Mouse (Mus musculus) limb, embryonic 15.5 days (tissue): Measurements from ENCODE around the gene Lrrc49. TPM values are rescaled to one million over a fixed set of nuclear protein-coding genes. Genes with fewer than 3 reads are reported as not detected.

Source experiments
- ATAC-seq: fragments of 200-750 bp; cut with Nextera tagmentation; 2 replicates; pipeline ENCODE4 v1.8.0; 2017; ENCODE audit warnings: low read depth, moderate TSS enrichment; ENCODE audit not compliant: insufficient number of reproducible peaks, low FRiP score, low TSS enrichment
- H3K27ac ChIP-seq: fragments of 300-500 bp; sonication (generic); 2 replicates; pipeline ENCODE4 v1.5.1; 2015; ENCODE audit warnings: moderate library complexity, mild to moderate bottlenecking, inconsistent platforms
- H3K27me3 ChIP-seq: fragments of 300-500 bp; sonication (generic); 2 replicates; pipeline ENCODE4 v1.6.1; 2015; ENCODE audit warnings: inconsistent platforms
- H3K36me3 ChIP-seq: fragments of 300-500 bp; sonication (generic); 2 replicates; pipeline ENCODE4 v1.6.1; 2015; ENCODE audit warnings: inconsistent platforms
- H3K4me1 ChIP-seq: fragments of 300-500 bp; sonication (generic); 2 replicates; pipeline ENCODE4 v1.6.1; 2015; ENCODE audit warnings: inconsistent platforms
- H3K4me2 ChIP-seq: fragments of 300-500 bp; sonication (generic); 2 replicates; pipeline ENCODE4 v1.6.1; 2015; ENCODE audit warnings: mild to moderate bottlenecking, inconsistent platforms
- H3K4me3 ChIP-seq: fragments of 300-500 bp; sonication (generic); 2 replicates; pipeline ENCODE4 v1.5.1; 2015; ENCODE audit warnings: mild to moderate bottlenecking, inconsistent platforms
- H3K9ac ChIP-seq: fragments of 300-500 bp; sonication (generic); 2 replicates; pipeline ENCODE4 v1.6.1; 2015; ENCODE audit warnings: inconsistent platforms
- H3K9me3 ChIP-seq: fragments of 300-500 bp; sonication (generic); 2 replicates; pipeline ENCODE4 v1.6.1; 2016; ENCODE audit warnings: inconsistent platforms
- WGBS: fragments of 180-500 bp; shearing (Covaris S2); methylation state at CpG from one replicate; pipeline ENCODE4 v1.1.7; 2015; 5-methylcytosine and 5-hydroxymethylcytosine counted together
- polyA plus RNA-seq: library from polyadenylated mRNA; unstranded; fragments of >200 nt; fragmentation: Nextera tagmentation; extraction: Ambion mirVana; gene quantifications from 2 replicates; pipeline ENCODE4 v1.2.1, GENCODE M21; 2015

Gene Lrrc49
- polyA plus RNA-seq, 1 experiment from 2014 or later = 15.1 TPM

DNA sequence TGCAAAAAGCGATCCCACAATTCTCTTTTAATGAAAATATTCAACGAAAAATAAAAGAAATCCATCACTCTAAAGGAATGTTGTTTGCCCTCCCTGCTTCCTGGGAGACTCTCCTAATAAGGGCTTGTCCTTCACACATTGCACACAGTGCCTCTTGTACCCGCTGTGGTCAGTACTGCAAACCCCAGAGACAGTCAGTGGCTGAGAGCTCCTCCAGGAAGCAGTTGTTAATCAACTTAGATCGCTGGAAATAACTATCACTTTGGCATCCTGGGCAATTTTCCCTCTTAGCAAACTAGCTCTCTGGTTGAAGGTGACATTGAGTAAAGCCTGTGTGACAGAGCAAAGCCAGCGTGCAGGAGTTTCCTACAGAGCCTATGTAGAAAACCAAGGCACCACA lies 160.9 kb downstream of the Lrrc49 start:
- no peaks in the 10 kb centered on the region for H3K36me3 ChIP-seq
- peaks cover 17% of the 10 kb centered on the region for H3K4me1 ChIP-seq
- no peak overlapping the region for H3K4me2 ChIP-seq
- no peak overlapping the region for H3K4me3 ChIP-seq
- no peak for ATAC-seq
- no peaks in the 10 kb centered on the region for H3K9me3 ChIP-seq
- H3K27me3 ChIP-seq = peaks cover 11% of the 10 kb centered on the region
- 61% methylated on average over 5 of the region's 5 CpGs for WGBS
- no peak overlapping the region for H3K9ac ChIP-seq
- H3K27ac ChIP-seq = no peak overlapping the region

GRCm38 (mm10) chr9:60526195-60526594 lies 161.8 kb downstream of the Lrrc49 start:
- Histone ChIP-seq H3K9me3 (no peaks in the 10 kb centered on the region), H3K36me3 (no peaks in the 10 kb centered on the region), H3K4me3 (no peak overlapping the region), H3K27ac (no peak overlapping the region), H3K27me3 (peaks cover 14% of the 10 kb centered on the region), H3K9ac (no peak overlapping the region), H3K4me2 (no peak overlapping the region), H3K4me1 (peaks cover 22% of the 10 kb centered on the region)
- ATAC-seq = no peak
- WGBS = 59% methylated on average over 5 of the region's 5 CpGs

GRCm38 (mm10) chr9:60521806-60522264 lies 166.1 kb downstream of the Lrrc49 start, which contains the start of gene Thsd4:
TSS of gene Thsd4 (minus strand) at chr9:60522046.
- Histone ChIP-seq H3K36me3 (no peaks in the 10 kb centered on the region), H3K4me1 (peaks cover 53% of the 10 kb centered on the region), H3K27ac (0 out of 2 replicates have a peak within 1 kb of the TSS, but pooled peaks have one; percentile 18), H3K9ac (peak within 1 kb of the TSS; percentile 61), H3K4me3 (peak within 1 kb of the TSS; percentile 66), H3K9me3 (no peaks in the 10 kb centered on the region), H3K27me3 (peaks cover 28% of the 10 kb centered on the region), H3K4me2 (peak within 1 kb of the TSS; percentile 84)
- under 1% methylated on average over 51 of the region's 51 CpGs for WGBS
- ATAC-seq = no peak

DNA sequence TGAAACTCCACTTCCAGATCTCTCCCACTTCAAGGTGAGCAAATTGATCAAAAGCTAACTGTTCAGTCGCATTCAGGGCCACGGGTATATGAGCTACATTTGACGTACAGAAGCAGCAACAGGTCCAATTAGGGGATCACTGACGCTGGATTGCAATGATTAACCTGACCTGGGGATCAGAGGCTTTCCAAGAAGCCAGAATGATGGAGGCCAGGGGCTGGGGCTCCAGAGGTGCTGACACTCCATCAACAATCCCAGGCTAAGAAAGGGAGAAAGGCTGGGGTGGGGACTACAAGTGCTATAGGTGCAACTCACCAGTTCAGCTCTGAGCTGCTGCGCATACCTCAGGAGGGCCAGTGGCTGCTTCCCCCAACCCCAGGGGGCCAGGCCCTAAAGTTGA lies 166.8 kb downstream of the Lrrc49 start:
- Histone ChIP-seq H3K27me3 (peaks cover 28% of the 10 kb centered on the region), H3K4me2 (peak overlapping the region; percentile 84), H3K9ac (no peak overlapping the region; the same call in 1 of the 2 replicates), H3K36me3 (no peaks in the 10 kb centered on the region), H3K4me3 (peak overlapping the region; percentile 66), H3K27ac (0 out of 2 replicates have a peak overlapping the region, but pooled peaks have one; percentile 18), H3K9me3 (no peaks in the 10 kb centered on the region), H3K4me1 (peaks cover 50% of the 10 kb centered on the region)
- WGBS = 32% methylated on average over 5 of the region's 5 CpGs
- no peak for ATAC-seq

- 17% methylated on average over 3 of the region's 3 CpGs for WGBS
- no peak overlapping the region for H3K9ac ChIP-seq
- ATAC-seq = no peak
- H3K9me3 ChIP-seq = no peaks in the 10 kb centered on the region
- peak overlapping the region; percentile 84 for H3K4me2 ChIP-seq
- H3K27ac ChIP-seq = no peak overlapping the region
- peaks cover 28% of the 10 kb centered on the region for H3K27me3 ChIP-seq
- H3K4me1 ChIP-seq = peaks cover 39% of the 10 kb centered on the region
- H3K36me3 ChIP-seq = no peaks in the 10 kb centered on the region
- H3K4me3 ChIP-seq = peak overlapping the region; percentile 66; the same call in 1 of the 2 replicates
Measured at GRCm38 (mm10) chr9:60519601-60520000, 168.4 kb downstream of the Lrrc49 start.

Other genes starting within 250 kb of the Lrrc49 start
- 27.9 and 31.6 TPM in 2 replicates for gene Thsd4, start 166.1 kb downstream of the Lrrc49 start, polyA plus RNA-seq
- 3.7 and 4.1 TPM in 2 replicates for gene Larp6, start 24.8 kb upstream of the Lrrc49 start, polyA plus RNA-seq
- gene Uaca, start 106.4 kb upstream of the Lrrc49 start, polyA plus RNA-seq = 33.8 and 37.2 TPM in 2 replicates